Mouse (Mus musculus) heart, embryonic 15.5 days (tissue): ENCODE data around the gene Chrna9. TPM values are rescaled to one million over a fixed set of nuclear protein-coding genes. Genes with fewer than 3 reads are reported as not detected.
A peak's percentile ranks its signal among the peaks of the same experiment; 100 is the strongest.

Experiments used
- ATAC-seq: fragments of 200-750 bp; cut with Nextera tagmentation; replicated peaks from 2 replicates; pipeline ENCODE4 v1.8.0; 2017; ENCODE audit warnings: low read depth, moderate TSS enrichment; ENCODE audit not compliant: insufficient number of reproducible peaks, insufficient read depth, low FRiP score
- H3K27ac ChIP-seq: fragments of 300-500 bp; sonication (generic); 2 replicates; pipeline ENCODE4 v1.5.1; 2015; ENCODE audit warnings: mild to moderate bottlenecking, inconsistent platforms
- H3K27me3 ChIP-seq: fragments of 300-500 bp; sonication (generic); 2 replicates; pipeline ENCODE4 v1.6.1; 2015; ENCODE audit warnings: inconsistent platforms
- H3K36me3 ChIP-seq: fragments of 300-500 bp; sonication (generic); 2 replicates; pipeline ENCODE4 v1.6.1; 2015; ENCODE audit warnings: mild to moderate bottlenecking, inconsistent platforms
- H3K4me1 ChIP-seq: fragments of 300-500 bp; sonication (generic); replicated peaks from 2 replicates; pipeline ENCODE4 v1.6.1; 2015; ENCODE audit warnings: inconsistent platforms
- H3K4me2 ChIP-seq: fragments of 300-500 bp; sonication (generic); 2 replicates; pipeline ENCODE4 v1.6.1; 2015; ENCODE audit warnings: inconsistent platforms, mild to moderate bottlenecking, moderate library complexity
- H3K4me3 ChIP-seq: fragments of 300-500 bp; sonication (generic); 2 replicates; pipeline ENCODE4 v1.5.1; 2015; ENCODE audit warnings: mild to moderate bottlenecking, inconsistent platforms
- H3K9ac ChIP-seq: fragments of 300-500 bp; sonication (generic); 2 replicates; pipeline ENCODE4 v1.6.1; 2015; ENCODE audit warnings: mild to moderate bottlenecking, inconsistent platforms
- H3K9me3 ChIP-seq: fragments of 300-500 bp; sonication (generic); replicated peaks from 2 replicates; pipeline ENCODE4 v1.6.1; 2016; ENCODE audit warnings: inconsistent platforms
- WGBS: fragments of 180-500 bp; shearing (Covaris S2); methylation state at CpG from one replicate; pipeline ENCODE4 v1.1.7; 2015; ENCODE audit warnings: mixed read lengths; 5-methylcytosine and 5-hydroxymethylcytosine counted together
- polyA plus RNA-seq: library from polyadenylated mRNA; unstranded; fragments of >200 nt; fragmentation: Nextera tagmentation; extraction: Ambion mirVana; gene quantifications from 2 replicates; pipeline ENCODE4 v1.2.1, GENCODE M21; 2015

Gene Chrna9
- polyA plus RNA-seq, 1 experiment from 2014 or later: 0.21 TPM

- H3K9me3 ChIP-seq: no peaks in the 10 kb centered on the region
- H3K9ac ChIP-seq: no peak overlapping the region
- no peak for ATAC-seq
- H3K27ac ChIP-seq: no peak overlapping the region
- no peaks in the 10 kb centered on the region for H3K36me3 ChIP-seq
- no peak overlapping the region for H3K4me2 ChIP-seq
- H3K4me1 ChIP-seq: no peaks in the 10 kb centered on the region
- H3K4me3 ChIP-seq: no peak overlapping the region
- no peaks in the 10 kb centered on the region for H3K27me3 ChIP-seq
- WGBS: 68% methylated on average over 12 of the region's 12 CpGs
Observed at GRCm38 (mm10) chr5:65919326-65919725, 15.4 kb upstream of the Chrna9 start.

- 95% methylated on average over 3 of the region's 3 CpGs for WGBS
- Histone ChIP-seq H3K9me3 (no peaks in the 10 kb centered on the region), H3K27me3 (no peaks in the 10 kb centered on the region), H3K27ac (no peak overlapping the region), H3K36me3 (no peaks in the 10 kb centered on the region), H3K4me3 (no peak overlapping the region), H3K9ac (no peak overlapping the region), H3K4me2 (no peak overlapping the region), H3K4me1 (no peaks in the 10 kb centered on the region)
- no peak for ATAC-seq
Observed at GRCm38 (mm10) chr5:65919904-65920303, 14.8 kb upstream of the Chrna9 start.

GRCm38 (mm10) chr5:65920701-65921426 is 13.9 kb upstream of the Chrna9 start:
- H3K27ac ChIP-seq: no peak overlapping the region
- no peak for ATAC-seq
- no peak overlapping the region for H3K4me2 ChIP-seq
- H3K27me3 ChIP-seq: no peaks in the 10 kb centered on the region
- H3K9me3 ChIP-seq: no peaks in the 10 kb centered on the region
- H3K4me1 ChIP-seq: no peaks in the 10 kb centered on the region
- H3K9ac ChIP-seq: no peak overlapping the region
- 82% methylated on average over 12 of the region's 12 CpGs for WGBS
- H3K4me3 ChIP-seq: no peak overlapping the region
- no peaks in the 10 kb centered on the region for H3K36me3 ChIP-seq

- no peaks in the 10 kb centered on the region for H3K4me1 ChIP-seq
- no peak overlapping the region for H3K4me3 ChIP-seq
- H3K27me3 ChIP-seq: no peaks in the 10 kb centered on the region
- ATAC-seq: no peak
- 65% methylated on average over 9 of the region's 9 CpGs for WGBS
- H3K36me3 ChIP-seq: no peaks in the 10 kb centered on the region
- no peaks in the 10 kb centered on the region for H3K9me3 ChIP-seq
- H3K27ac ChIP-seq: no peak overlapping the region
- H3K9ac ChIP-seq: no peak overlapping the region
- no peak overlapping the region for H3K4me2 ChIP-seq
Observed at GRCm38 (mm10) chr5:65921477-65922138, 13.1 kb upstream of the Chrna9 start.

GRCm38 (mm10) chr5:65926666-65927065 is 8.1 kb upstream of the Chrna9 start:
- H3K27me3 ChIP-seq: no peaks in the 10 kb centered on the region
- no peak overlapping the region for H3K4me2 ChIP-seq
- ATAC-seq: no peak
- no peaks in the 10 kb centered on the region for H3K4me1 ChIP-seq
- 81% methylated on average over 6 of the region's 6 CpGs for WGBS
- no peak overlapping the region for H3K27ac ChIP-seq
- no peak overlapping the region for H3K4me3 ChIP-seq
- no peaks in the 10 kb centered on the region for H3K36me3 ChIP-seq
- H3K9me3 ChIP-seq: no peaks in the 10 kb centered on the region
- H3K9ac ChIP-seq: no peak overlapping the region

- Histone ChIP-seq H3K9ac (no peak overlapping the region), H3K27ac (no peak overlapping the region), H3K36me3 (no peaks in the 10 kb centered on the region), H3K4me3 (no peak overlapping the region), H3K4me2 (no peak overlapping the region), H3K4me1 (no peaks in the 10 kb centered on the region), H3K9me3 (no peaks in the 10 kb centered on the region), H3K27me3 (no peaks in the 10 kb centered on the region)
- WGBS: 76% methylated on average over 7 of the region's 7 CpGs
- peak; percentile 35; the same call in 1 of the 2 replicates for ATAC-seq
Observed at GRCm38 (mm10) chr5:65929162-65929561, 5.6 kb upstream of the Chrna9 start.

- Histone ChIP-seq H3K4me2 (no peak overlapping the region), H3K36me3 (no peaks in the 10 kb centered on the region), H3K9me3 (no peaks in the 10 kb centered on the region), H3K27ac (no peak overlapping the region), H3K4me1 (no peaks in the 10 kb centered on the region), H3K4me3 (no peak overlapping the region), H3K9ac (no peak overlapping the region), H3K27me3 (no peaks in the 10 kb centered on the region)
- 77% methylated on average over 4 of the region's 4 CpGs for WGBS
- no peak for ATAC-seq
Observed at GRCm38 (mm10) chr5:65930171-65930570, 4.5 kb upstream of the Chrna9 start.

- no peak overlapping the region for H3K27ac ChIP-seq
Observed at GRCm38 (mm10) chr5:65933258-65933657, 1.5 kb upstream of the Chrna9 start.

GRCm38 (mm10) chr5:65933764-65934163 is 957 bp upstream of the Chrna9 start:
- H3K4me3 ChIP-seq: no peak overlapping the region
- H3K9ac ChIP-seq: no peak overlapping the region
- peaks cover 8% of the 10 kb centered on the region; the same call in 1 of the 2 replicates for H3K4me1 ChIP-seq
- no peak overlapping the region for H3K27ac ChIP-seq
- no peaks in the 10 kb centered on the region for H3K36me3 ChIP-seq
- H3K4me2 ChIP-seq: no peak overlapping the region
- WGBS: 72% methylated on average over 2 of the region's 2 CpGs
- no peaks in the 10 kb centered on the region for H3K27me3 ChIP-seq
- H3K9me3 ChIP-seq: no peaks in the 10 kb centered on the region
- no peak for ATAC-seq

More at GRCm38 (mm10) chr5:65933258-65933657, 1.5 kb upstream of the Chrna9 start:
- H3K4me3 ChIP-seq: no peak overlapping the region
- no peak for ATAC-seq
- no peaks in the 10 kb centered on the region for H3K36me3 ChIP-seq
- H3K9ac ChIP-seq: no peak overlapping the region
- WGBS: 87% methylated on average over 4 of the region's 4 CpGs
- peaks cover 8% of the 10 kb centered on the region; the same call in 1 of the 2 replicates for H3K4me1 ChIP-seq
- no peaks in the 10 kb centered on the region for H3K9me3 ChIP-seq
- H3K27me3 ChIP-seq: no peaks in the 10 kb centered on the region
- H3K4me2 ChIP-seq: no peak overlapping the region

GRCm38 (mm10) chr5:65937011-65937726 is 2.4 kb downstream of the Chrna9 start:
- Histone ChIP-seq H3K27ac (peak overlapping the region; percentile 36; the same call in 1 of the 2 replicates), H3K27me3 (no peaks in the 10 kb centered on the region), H3K9me3 (no peaks in the 10 kb centered on the region), H3K9ac (no peak overlapping the region), H3K4me3 (no peak overlapping the region), H3K4me2 (peak overlapping the region; percentile 36), H3K36me3 (no peaks in the 10 kb centered on the region), H3K4me1 (peaks cover 8% of the 10 kb centered on the region; the same call in 1 of the 2 replicates)
- WGBS: 43% methylated on average over 11 of the region's 11 CpGs
- no peak for ATAC-seq

GRCm38 (mm10) chr5:65937998-65938715 is 3.4 kb downstream of the Chrna9 start:
- no peak overlapping the region for H3K4me2 ChIP-seq
- peaks cover 8% of the 10 kb centered on the region; the same call in 1 of the 2 replicates for H3K4me1 ChIP-seq
- no peak overlapping the region for H3K9ac ChIP-seq
- H3K4me3 ChIP-seq: no peak overlapping the region
- no peaks in the 10 kb centered on the region for H3K36me3 ChIP-seq
- ATAC-seq: peak; percentile 76; the same call in 1 of the 2 replicates
- H3K9me3 ChIP-seq: no peaks in the 10 kb centered on the region
- WGBS: 54% methylated on average over 9 of the region's 9 CpGs
- H3K27ac ChIP-seq: no peak overlapping the region
- no peaks in the 10 kb centered on the region for H3K27me3 ChIP-seq
